Mouse (Mus musculus) layer of hippocampus, adult 2 months (tissue): ENCODE results near the gene 1700042G07Rik. TPM values are rescaled to one million over a fixed set of nuclear protein-coding genes. Genes with fewer than 3 reads are reported as not detected.
A peak's percentile ranks its signal among the peaks of the same experiment; 100 is the strongest.

Experiments
- DNase-seq, 2 experiments: peaks; one replicate each; pipeline ENCODE4 v3.0.0; 2022; ENCODE audit warnings: low spot score in 2 of 2
- H3K27ac ChIP-seq: fragments of 200-600 bp; 2 replicates; pipeline ENCODE4 v1.8.1; 2022
- H3K4me3 ChIP-seq: fragments of 200-600 bp; 2 replicates; pipeline ENCODE4 v1.8.1; 2022; ENCODE audit warnings: mild to moderate bottlenecking
- CTCF ChIP-seq: fragments of 200-600 bp; conservative IDR thresholded peaks from 2 replicates; pipeline ENCODE4 v1.8.1; 2022; ENCODE audit warnings: antibody characterized with exemption, mild to moderate bottlenecking, moderate library complexity
- total RNA-seq, 2 experiments: library from RNA; stranded (reverse); gene quantifications; 2 replicates each; pipeline ENCODE4 v1.2.3; 2021

1700042G07Rik gene
- total RNA-seq, 2 experiments from 2014 or later = not detected

GRCm38 (mm10) chr4:116168617-116169352, 4.4 kb upstream of the 1700042G07Rik start:
- TF ChIP-seq CTCF = peak; percentile 78
- Histone ChIP-seq H3K27ac (no peak overlapping the region), H3K4me3 (no peak overlapping the region)
- DNase-seq = peak in 1 of 2 experiments; percentile 76

- H3K27ac ChIP-seq = no peak overlapping the region
- H3K4me3 ChIP-seq = no peak overlapping the region
- DNase-seq = no peak
- no peak for TF ChIP-seq CTCF
Observed at GRCm38 (mm10) chr4:116169353-116169672, 3.9 kb upstream of the 1700042G07Rik start.

GRCm38 (mm10) chr4:116173752-116174151, 580 bp downstream of the 1700042G07Rik start:
- no peak for DNase-seq
- Histone ChIP-seq H3K4me3 (no peak overlapping the region), H3K27ac (peak overlapping the region; percentile 80; the same call in 1 of the 2 replicates)
- TF ChIP-seq CTCF = no peak

- no peak for TF ChIP-seq CTCF
- no peak overlapping the region for H3K4me3 ChIP-seq
- DNase-seq = no peak
- H3K27ac ChIP-seq = peak overlapping the region; percentile 80
Observed at GRCm38 (mm10) chr4:116174466-116175116, 1.4 kb downstream of the 1700042G07Rik start.

GRCm38 (mm10) chr4:116175136-116175535, 2.0 kb downstream of the 1700042G07Rik start:
- Histone ChIP-seq H3K27ac (peak overlapping the region; percentile 80), H3K4me3 (no peak overlapping the region)
- no peak for DNase-seq
- no peak for TF ChIP-seq CTCF

- peak overlapping the region; percentile 80 for H3K27ac ChIP-seq
- TF ChIP-seq CTCF = no peak
- H3K4me3 ChIP-seq = peak overlapping the region; percentile 44; the same call in 1 of the 2 replicates
- no peak for DNase-seq
Observed at GRCm38 (mm10) chr4:116175711-116176542, 2.8 kb downstream of the 1700042G07Rik start.

- peak overlapping the region; percentile 80 for H3K27ac ChIP-seq
- no peak for TF ChIP-seq CTCF
- peak overlapping the region; percentile 44 for H3K4me3 ChIP-seq
- peak; percentile 57 to 63 for DNase-seq
Observed at GRCm38 (mm10) chr4:116176543-116176988, 3.4 kb downstream of the 1700042G07Rik start.

- no peak for TF ChIP-seq CTCF
- DNase-seq = no peak
- peak overlapping the region; percentile 44 for H3K4me3 ChIP-seq
- H3K27ac ChIP-seq = peak overlapping the region; percentile 80
Observed at GRCm38 (mm10) chr4:116177140-116177539, 4.0 kb downstream of the 1700042G07Rik start.

- DNase-seq = no peak
- H3K27ac ChIP-seq = peak overlapping the region; percentile 36; the same call in 1 of the 2 replicates
- no peak overlapping the region for H3K4me3 ChIP-seq
- TF ChIP-seq CTCF = no peak
Observed at GRCm38 (mm10) chr4:116182079-116182478, 8.9 kb downstream of the 1700042G07Rik start.

GRCm38 (mm10) chr4:116182745-116183144, 9.6 kb downstream of the 1700042G07Rik start:
- H3K4me3 ChIP-seq = peak overlapping the region; percentile 20
- no peak for TF ChIP-seq CTCF
- peak overlapping the region; percentile 36; the same call in 1 of the 2 replicates for H3K27ac ChIP-seq
- no peak for DNase-seq

GRCm38 (mm10) chr4:116185083-116185482, 11.9 kb downstream of the 1700042G07Rik start:
- no peak for DNase-seq
- Histone ChIP-seq H3K27ac (no peak overlapping the region), H3K4me3 (no peak overlapping the region)
- no peak for TF ChIP-seq CTCF

GRCm38 (mm10) chr4:116192286-116192835, 19.2 kb downstream of the 1700042G07Rik start:
- TF ChIP-seq CTCF = no peak
- no peak overlapping the region for H3K4me3 ChIP-seq
- DNase-seq = no peak

More at GRCm38 (mm10) chr4:116192286-116192835, 19.2 kb downstream of the 1700042G07Rik start:
- no peak overlapping the region for H3K27ac ChIP-seq
